Mouse (Mus musculus): ENCODE results near the gene Elp6.

- TF ChIP-seq CTCF (IDR thresholded peaks at IDR 0.05; ENCODE audit: low read depth) (no peak), EP300 (IDR thresholded peaks at IDR 0.05; ENCODE audit: low read depth) (no peak)
These were observed 47.1 kb downstream of the Elp6 start for GRCm38 (mm10) chr9:110351932-110352632.

Data from liver, postnatal 0 days (tissue).